Mouse (Mus musculus) ES-E14 (cell line): Measurements from ENCODE around the gene Map2k2.

Experiments
- HCFC1 ChIP-seq: IDR thresholded peaks from 2 replicates; pipeline ENCODE4 v1.6.1; 2012; ENCODE audit warnings: low read length, inconsistent platforms, borderline replicate concordance; ENCODE audit not compliant: insufficient read depth
- MAFK ChIP-seq: IDR thresholded peaks from 2 replicates; pipeline ENCODE4 v1.6.1; 2014; ENCODE audit warnings: mild to moderate bottlenecking, low read depth, low read length, inconsistent platforms; ENCODE audit not compliant: insufficient read depth
- ZC3H11A ChIP-seq: IDR thresholded peaks from 2 replicates; pipeline ENCODE4 v1.6.1; 2012; ENCODE audit warnings: low read depth, mild to moderate bottlenecking, inconsistent platforms, low read length, borderline replicate concordance
- ZNF384 ChIP-seq: IDR thresholded peaks from 2 replicates; pipeline ENCODE4 v1.6.1; 2012; ENCODE audit warnings: low read depth, low read length, inconsistent platforms

GRCm38 (mm10) chr10:81152609-81153008 lies 46.9 kb downstream of the Map2k2 start:
- no peak for TF ChIP-seq ZNF384
- TF ChIP-seq MAFK: no peak
- TF ChIP-seq ZC3H11A: no peak
- no peak for TF ChIP-seq HCFC1
